Mouse (Mus musculus): ENCODE measurements around the gene Uqcrq. TPM values are rescaled to one million over a fixed set of nuclear protein-coding genes. Genes with fewer than 3 reads are reported as not detected.

Gene Uqcrq
- total RNA-seq, 4 experiments from 2014 or later = 1,108 to 1,285 (median 1,159) TPM

DNA sequence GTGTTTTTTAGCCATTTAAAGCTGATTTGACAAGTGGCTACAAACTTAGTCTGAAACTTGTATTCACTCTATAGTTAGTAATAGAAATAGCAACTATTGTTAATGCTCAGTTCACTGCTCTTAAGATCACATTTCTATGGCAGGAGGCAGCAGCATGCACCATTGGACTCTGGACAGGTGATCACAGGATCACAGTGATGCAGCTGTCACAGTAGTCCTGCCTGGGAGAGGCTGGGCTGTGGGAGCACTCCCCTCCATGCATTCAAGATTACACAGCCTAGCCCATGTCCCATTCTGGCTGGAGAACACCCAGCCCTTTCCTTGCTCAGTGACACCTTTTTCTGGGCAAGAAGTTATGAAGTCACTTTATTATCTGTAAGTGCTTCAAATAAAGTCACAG lies 12.6 kb downstream of the Uqcrq start:
- no peak for DNase-seq (ENCODE audit: low spot score in 2 of 2)

DNA sequence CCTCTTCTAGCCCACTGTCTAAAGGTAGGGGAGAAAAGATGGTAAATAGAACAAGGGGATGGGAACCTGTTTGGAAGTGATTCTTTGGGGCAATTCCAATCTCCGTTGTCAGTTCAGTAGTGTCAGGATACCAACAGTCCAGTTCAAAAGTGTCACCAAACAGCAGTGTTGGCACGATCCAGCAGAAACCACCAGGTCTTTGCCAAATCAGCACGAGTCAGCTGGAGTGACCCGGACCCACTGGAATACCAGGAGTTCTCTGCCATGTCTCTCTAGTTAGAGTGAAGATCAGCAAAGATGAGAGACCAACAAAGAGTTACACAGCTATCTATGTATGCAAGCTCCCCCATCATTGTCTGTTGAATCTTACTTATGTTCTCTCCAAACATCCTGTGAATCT lies 16.8 kb downstream of the Uqcrq start:
- DNase-seq (ENCODE audit: low spot score in 2 of 2) = no peak

GRCm38 (mm10) chr11:53411738-53412137 lies 18.9 kb downstream of the Uqcrq start:
- no peak for DNase-seq (ENCODE audit: low spot score in 2 of 2)

- no peak for DNase-seq (ENCODE audit: low spot score in 2 of 2)
These were observed 27.0 kb downstream of the Uqcrq start for GRCm38 (mm10) chr11:53403638-53404037.

- DNase-seq (ENCODE audit: low spot score in 2 of 2) = no peak
These were observed 36.8 kb downstream of the Uqcrq start for GRCm38 (mm10) chr11:53393856-53394255.

GRCm38 (mm10) chr11:53383758-53384428 lies 46.7 kb downstream of the Uqcrq start:
- no peak for DNase-seq (ENCODE audit: low spot score in 2 of 2)

DNA sequence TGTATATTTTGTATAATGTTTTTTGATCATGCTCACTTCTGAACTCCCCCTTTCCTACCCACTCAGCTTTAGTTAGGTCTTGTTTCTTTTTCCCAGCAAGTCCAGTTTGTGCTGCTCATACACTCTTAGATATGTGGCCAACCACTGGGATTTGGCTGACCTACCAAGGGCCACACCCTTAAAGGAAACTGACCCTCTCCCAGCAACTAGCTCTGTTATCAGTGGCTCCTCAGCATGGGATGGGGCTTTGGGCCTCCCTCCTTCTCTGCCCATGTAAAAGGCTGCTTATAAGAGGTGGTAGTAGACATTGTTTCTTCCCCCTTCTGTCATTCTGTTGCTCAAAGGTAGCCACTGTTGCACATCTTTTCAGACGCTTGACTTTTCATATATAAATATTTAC lies 51.7 kb downstream of the Uqcrq start:
- no peak for DNase-seq (ENCODE audit: low spot score in 2 of 2)

Small RNA genes lying within 50 kb of the gene (microRNA-seq; reads per million reads assigned to microRNA genes)
- gene Mir6920 = not detected

Other genes with a start within 250 kb of the Uqcrq start
- gene Hspa4, start 130.4 kb downstream of the Uqcrq start, total RNA-seq (2022) = 10 to 100 TPM; 68.4 to 86.4 (median 78.9) TPM
- gene Zcchc10, start 106.2 kb downstream of the Uqcrq start, total RNA-seq (2022) = 10 to 100 TPM in 1 of 4 experiments, 1 to 10 TPM in 3; 5.1 to 11.2 (median 6.2) TPM
- gene Aff4, start 80.0 kb downstream of the Uqcrq start, total RNA-seq (2022) = 100 to 1,000 TPM in 1 of 4 experiments, 10 to 100 TPM in 3; 72.4 to 108 (median 78.6) TPM
- gene Leap2, start 7.7 kb downstream of the Uqcrq start, total RNA-seq (2022) = not detected
- under 1 TPM; 0.27 to 0.56 (median 0.28) TPM for gene Gdf9, start 192 bp upstream of the Uqcrq start, total RNA-seq (2022)
- under 1 TPM in 1 of 4 experiments, not detected in 3; 0.11 TPM for gene Gm10447, start 26.3 kb upstream of the Uqcrq start, total RNA-seq (2022)
- gene Shroom1, start 26.4 kb upstream of the Uqcrq start, total RNA-seq (2022) = 1 to 10 TPM in 1 of 4 experiments, under 1 TPM in 3; 0.29 to 1.2 (median 0.74) TPM
- gene Gm9837, start 39.6 kb upstream of the Uqcrq start, total RNA-seq (2022) = not detected
- not detected for gene Gm9945, start 49.3 kb upstream of the Uqcrq start, total RNA-seq (2022)
- under 1 TPM in 1 of 4 experiments, not detected in 3; 0.13 TPM for gene Sowaha, start 49.4 kb upstream of the Uqcrq start, total RNA-seq (2022)
- 1 to 10 TPM; 4.5 to 8.4 (median 7.1) TPM for gene Sept8, start 88.4 kb upstream of the Uqcrq start, total RNA-seq (2022)
- 1 to 10 TPM; 3.0 to 6.8 (median 4.0) TPM for gene Kif3a, start 136.5 kb upstream of the Uqcrq start, total RNA-seq (2022)
- gene Il4, start 187.8 kb upstream of the Uqcrq start, total RNA-seq (2022) = not detected
- not detected for gene Il13, start 203.9 kb upstream of the Uqcrq start, total RNA-seq (2022)

Measured in gastrocnemius, adult 8-10 months (tissue).